In the genomic region with DNA sequence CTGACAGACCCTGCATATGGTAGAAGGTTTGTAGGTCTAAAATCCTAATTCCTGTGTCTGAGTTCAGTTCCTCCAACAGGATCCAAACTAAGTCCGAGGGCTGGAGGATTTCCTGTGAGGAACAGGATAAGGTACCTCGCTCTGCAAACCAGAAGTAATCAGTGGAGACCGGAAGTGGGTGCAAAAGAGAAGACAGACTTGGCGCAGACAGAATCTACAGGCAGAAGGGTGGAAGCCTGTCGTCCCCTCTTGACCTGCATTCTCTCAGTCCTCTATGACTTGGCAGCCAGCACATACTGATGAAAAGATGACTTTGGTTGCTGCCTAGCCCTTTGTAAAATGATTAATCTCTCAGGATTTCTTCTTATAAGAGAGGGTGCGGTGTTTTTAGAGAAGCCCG, we compare ENCODE assay signal across 13 mouse cellular contexts.
DNase-seq lines count a peak whose midpoint lies in the region; ATAC-seq and TF ChIP-seq lines count a peak whose summit lies in the region.
"Had no signal": no experiment of that assay in that cellular context is flagged by ENCODE, and none has a peak within 500 bp of the region (broad histone marks: within the 10 kb centered on the region; RNA-seq: fewer than 3 reads in every experiment).

No protein-coding gene starts in this region.

- H3K4me2 ChIP-seq in heart, embryonic 12.5 days: no peak overlapping the region
- no peak overlapping the region for H3K4me2 ChIP-seq in hindbrain, embryonic 14.5 days (replicated peaks)
- no peak overlapping the region for H3K4me2 ChIP-seq in limb, embryonic 12.5 days
- H3K4me2 ChIP-seq: lung, embryonic 15.5 days had no signal

- H3K27me3 ChIP-seq in heart, embryonic 12.5 days (replicated peaks): no peaks in the 10 kb centered on the region
- H3K27me3 ChIP-seq in MEL (ENCODE audit: control insufficient read depth in 1 of 2, insufficient read depth in 2 of 2, low read length in 2 of 2): peaks cover 0 to 15% of the 10 kb centered on the region in 2 experiments
- H3K27me3 ChIP-seq in hindbrain, embryonic 14.5 days (ENCODE audit: control insufficient read depth, insufficient read depth, low read length): no peaks in the 10 kb centered on the region
- peaks cover 4% of the 10 kb centered on the region for H3K27me3 ChIP-seq in limb, embryonic 12.5 days
- H3K27me3 ChIP-seq: lung, embryonic 15.5 days had no signal

- no peak overlapping the region for H3K4me3 ChIP-seq in heart, embryonic 12.5 days
- H3K4me3 ChIP-seq in MEL (ENCODE audit: control insufficient read depth in 1 of 2, insufficient read depth in 1 of 2, low read depth in 2 of 2, low read length in 2 of 2): no peak overlapping the region
- H3K4me3 ChIP-seq in hindbrain, embryonic 14.5 days (replicated peaks; ENCODE audit: low read length): no peak overlapping the region
- no peak overlapping the region for H3K4me3 ChIP-seq in limb, embryonic 12.5 days (replicated peaks)
- H3K4me3 ChIP-seq: erythroblast, embryonic 14.5 days; lung, embryonic 15.5 days had no signal

- no peak for TF ChIP-seq CTCF in MEL (IDR thresholded peaks at IDR 0.05 in 2 of 3, conservative IDR thresholded peaks at IDR 0.05 in 1 of 3; ENCODE audit: control insufficient read depth in 1 of 3, insufficient read depth in 1 of 3, low read depth in 2 of 3, low read length in 3 of 3, poor library complexity in 1 of 3, severe bottlenecking in 1 of 3)

- TF ChIP-seq RAD21 in MEL (IDR thresholded peaks at IDR 0.05; ENCODE audit: low read depth, low read length): no peak

- ATAC-seq in heart, embryonic 12.5 days (ENCODE audit: insufficient number of reproducible peaks, low FRiP score): 0 out of 2 replicates have a peak, but pooled peaks have one; percentile 6
- ATAC-seq in hindbrain, embryonic 14.5 days (ENCODE audit: low FRiP score): no peak
- no peak for ATAC-seq in limb, embryonic 12.5 days (ENCODE audit: insufficient number of reproducible peaks, insufficient read depth, low FRiP score, low TSS enrichment, low read depth)
- ATAC-seq: Patski had no signal

- 39% methylated on average over 7 of the region's 7 CpGs for WGBS in heart, embryonic 12.5 days
- 61% methylated on average over 7 of the region's 7 CpGs for WGBS in hindbrain, embryonic 14.5 days
- WGBS in limb, embryonic 12.5 days: 78% methylated on average over 7 of the region's 7 CpGs

- no peaks in the 10 kb centered on the region for H3K36me3 ChIP-seq in heart, embryonic 12.5 days
- H3K36me3 ChIP-seq in MEL (ENCODE audit: control insufficient read depth in 1 of 2, insufficient read depth in 2 of 2, low read length in 2 of 2): no peaks in the 10 kb centered on the region
- H3K36me3 ChIP-seq in hindbrain, embryonic 14.5 days (replicated peaks; ENCODE audit: control insufficient read depth, insufficient read depth): no peaks in the 10 kb centered on the region
- H3K36me3 ChIP-seq in limb, embryonic 12.5 days: no peaks in the 10 kb centered on the region
- H3K36me3 ChIP-seq: lung, embryonic 15.5 days had no signal

- peaks cover 47% of the 10 kb centered on the region for H3K4me1 ChIP-seq in heart, embryonic 12.5 days (replicated peaks)
- peaks cover 0 to 6% of the 10 kb centered on the region in 2 experiments; a peak in 1 of 4 replicates for H3K4me1 ChIP-seq in MEL (ENCODE audit: control insufficient read depth in 1 of 2, insufficient read depth in 2 of 2, low read length in 2 of 2)
- peaks cover 22% of the 10 kb centered on the region for H3K4me1 ChIP-seq in hindbrain, embryonic 14.5 days (replicated peaks; ENCODE audit: control insufficient read depth, insufficient read depth, low read length)
- H3K4me1 ChIP-seq in limb, embryonic 12.5 days (replicated peaks): peaks cover 16% of the 10 kb centered on the region
- H3K4me1 ChIP-seq: lung, embryonic 15.5 days had no signal

- H3K27ac ChIP-seq in heart, embryonic 12.5 days (ENCODE audit: poor library complexity, severe bottlenecking): peak overlapping the region; percentile 40
- H3K27ac ChIP-seq in MEL (ENCODE audit: control insufficient read depth, low read depth, low read length): no peak overlapping the region
- peak overlapping the region; percentile 61 for H3K27ac ChIP-seq in hindbrain, embryonic 14.5 days
- H3K27ac ChIP-seq in limb, embryonic 12.5 days: 0 out of 2 replicates have a peak overlapping the region, but pooled peaks have one; percentile 5
- H3K27ac ChIP-seq: lung, embryonic 15.5 days had no signal

- TF ChIP-seq POLR2A in MEL (IDR thresholded peaks at IDR 0.05; ENCODE audit: control insufficient read depth in 1 of 2, insufficient read depth in 1 of 2, low read depth in 1 of 2, low read length in 2 of 2, poor library complexity in 1 of 2): no peak

- TF ChIP-seq EP300 in MEL (IDR thresholded peaks at IDR 0.05; ENCODE audit: low read depth in 1 of 2, low read length in 2 of 2): no peak

- DNase-seq in heart, adult 8-10 months (ENCODE audit: low spot score): no peak
- peak; percentile 23 for DNase-seq in MEL (ENCODE audit: low read depth, low spot score)
- no peak for DNase-seq in hindbrain, embryonic 14.5 days (ENCODE audit: low spot score)
- DNase-seq in ovary, adult 18-20 months (ENCODE audit: low spot score): no peak
- no peak for DNase-seq in layer of hippocampus, postnatal 10 days (ENCODE audit: low spot score in 2 of 2)
- DNase-seq in B cell, adult 2 months: no peak
- DNase-seq: adrenal gland, adult 8-10 months; thymus, postnatal 36 days had no signal

- no peak overlapping the region for H3K9ac ChIP-seq in heart, embryonic 12.5 days
- H3K9ac ChIP-seq in MEL (ENCODE audit: control insufficient read depth, low read depth, low read length, poor library complexity, severe bottlenecking): no peak overlapping the region
- no peak overlapping the region for H3K9ac ChIP-seq in hindbrain, embryonic 14.5 days
- H3K9ac ChIP-seq in limb, embryonic 12.5 days (replicated peaks): no peak overlapping the region
- H3K9ac ChIP-seq: lung, embryonic 15.5 days had no signal

- no peaks in the 10 kb centered on the region for H3K79me2 ChIP-seq in MEL (ENCODE audit: control insufficient read depth, insufficient read depth, low read length, poor library complexity)

- no peaks in the 10 kb centered on the region for H3K9me3 ChIP-seq in heart, embryonic 12.5 days (replicated peaks)
- no peaks in the 10 kb centered on the region for H3K9me3 ChIP-seq in MEL (replicated peaks; ENCODE audit: insufficient read depth, low read length)
- no peaks in the 10 kb centered on the region for H3K9me3 ChIP-seq in hindbrain, embryonic 14.5 days (ENCODE audit: control insufficient read depth, low read length)
- H3K9me3 ChIP-seq in limb, embryonic 12.5 days: no peaks in the 10 kb centered on the region
- H3K9me3 ChIP-seq: lung, embryonic 15.5 days had no signal

TF ChIP-seq in MEL, 35 proteins besides CTCF, POLR2A, EP300 and RAD21:
- TF ChIP-seq MAZ (IDR thresholded peaks at IDR 0.05; ENCODE audit: low read depth, low read length) (no peak), ETS1 (IDR thresholded peaks at IDR 0.05; ENCODE audit: low read depth, low read length) (no peak), GABPA (IDR thresholded peaks at IDR 0.05; ENCODE audit: low read depth, low read length) (no peak), MAX (IDR thresholded peaks at IDR 0.05; ENCODE audit: low read length) (no peak)
